Mouse (Mus musculus): ENCODE measurements around the gene Noxa1.

Gene Noxa1

GRCm38 (mm10) chr2:25094785-25095108, 202 bp downstream of the Noxa1 start:
- DNase-seq, result no peak

- no peak for DNase-seq
Measured at GRCm38 (mm10) chr2:25088636-25089035, 6.3 kb downstream of the Noxa1 start.

- DNase-seq, result no peak
Measured at GRCm38 (mm10) chr2:25087842-25088241, 7.1 kb downstream of the Noxa1 start.

DNA sequence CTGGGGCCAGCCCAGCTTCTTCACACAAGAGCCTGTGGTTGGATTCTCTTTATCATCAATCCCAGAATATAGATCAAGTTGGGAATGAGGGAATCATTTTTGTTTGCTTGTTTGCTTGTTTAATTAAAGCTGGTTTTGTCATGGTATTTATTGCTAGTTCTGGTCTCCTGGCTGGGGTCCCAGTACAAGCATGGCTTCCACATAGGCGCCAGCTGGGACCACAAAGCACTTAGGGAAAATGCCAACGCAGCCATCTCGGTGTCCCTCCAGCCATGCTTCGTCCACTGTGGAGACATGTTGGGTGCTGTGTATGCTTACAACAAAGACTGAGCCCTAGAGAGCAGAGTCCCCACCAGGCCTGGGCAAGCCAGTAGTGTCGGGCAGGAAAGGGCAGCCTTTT, 9.4 kb downstream of the Noxa1 start:
- DNase-seq, result no peak

- no peak for DNase-seq
Measured at GRCm38 (mm10) chr2:25083697-25084096, 11.3 kb downstream of the Noxa1 start.

- no peak for DNase-seq
Measured at GRCm38 (mm10) chr2:25080076-25080475, 14.9 kb downstream of the Noxa1 start, which contains the start of gene Entpd8. Gene Entpd8, plus strand, starts transcription at chr2:25080304.

- no peak for DNase-seq
Measured at GRCm38 (mm10) chr2:25078967-25079366, 16.0 kb downstream of the Noxa1 start.

- DNase-seq, result no peak
Measured at GRCm38 (mm10) chr2:25075506-25075905, 19.4 kb downstream of the Noxa1 start.

- DNase-seq, result no peak
Measured at GRCm38 (mm10) chr2:25072398-25072797, 22.6 kb downstream of the Noxa1 start.

GRCm38 (mm10) chr2:25069537-25069936, 25.4 kb downstream of the Noxa1 start:
- DNase-seq, result no peak

DNA sequence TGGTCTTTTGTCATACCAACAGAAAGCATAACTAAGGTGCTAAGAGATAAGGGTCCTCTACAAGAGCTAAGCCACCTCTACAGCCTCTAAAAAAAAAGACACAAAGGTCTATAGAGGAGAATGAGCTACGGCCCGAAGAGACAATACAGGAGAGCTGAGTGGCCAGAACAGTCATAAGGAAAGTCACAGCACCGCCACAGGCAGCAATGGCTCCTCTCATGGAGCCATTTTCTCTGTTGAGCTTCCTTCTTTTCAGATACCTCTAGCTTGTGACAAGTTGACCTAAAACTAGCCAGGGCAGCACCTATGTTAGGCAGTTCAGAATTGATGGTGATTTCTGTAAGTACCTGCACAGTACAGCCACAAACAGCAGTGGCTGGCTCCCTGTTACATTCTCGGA, 28.4 kb downstream of the Noxa1 start:
- DNase-seq, result no peak

DNA sequence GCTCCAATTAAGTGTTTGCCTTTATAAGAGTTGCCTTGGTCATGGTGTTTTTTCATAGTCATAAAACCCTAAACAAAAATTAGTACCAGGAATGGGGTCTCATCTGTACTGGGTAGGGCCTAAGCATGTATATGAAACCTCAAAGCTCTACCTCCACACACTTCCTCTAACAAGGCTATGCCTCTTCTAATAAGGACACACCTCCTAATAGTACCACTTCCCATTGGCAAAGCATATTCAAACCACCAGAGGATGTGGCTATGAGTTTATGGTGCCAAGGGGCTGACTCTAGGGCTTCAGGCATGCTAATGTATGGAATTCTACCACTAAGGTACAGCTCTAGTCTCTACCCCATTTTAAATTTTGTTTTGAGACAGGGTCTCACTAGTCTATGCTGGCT, 29.4 kb downstream of the Noxa1 start:
- no peak for DNase-seq

DNA sequence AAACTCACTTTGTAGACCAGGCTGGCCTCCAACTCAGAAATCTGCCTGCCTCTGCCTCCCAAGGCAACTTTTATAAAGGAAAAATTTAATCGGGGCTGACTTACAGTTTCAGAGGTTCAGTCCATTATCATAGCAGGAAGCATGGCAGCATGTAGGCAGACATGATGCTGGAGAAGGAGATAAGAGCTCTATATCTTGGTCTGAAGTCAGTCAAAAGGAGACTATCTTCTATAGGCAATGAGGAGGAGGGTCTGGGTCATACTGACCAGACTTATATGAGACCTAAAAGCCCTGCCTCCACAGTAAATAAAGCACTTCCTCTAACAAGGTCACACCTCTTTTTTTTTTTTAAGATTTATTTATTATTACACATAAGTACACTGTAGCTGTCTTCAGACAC, 30.7 kb downstream of the Noxa1 start:
- no peak for DNase-seq

GRCm38 (mm10) chr2:25063523-25063922, 31.4 kb downstream of the Noxa1 start:
- no peak for DNase-seq

- no peak for DNase-seq
Measured at GRCm38 (mm10) chr2:25058926-25059325, 36.0 kb downstream of the Noxa1 start.

DNA sequence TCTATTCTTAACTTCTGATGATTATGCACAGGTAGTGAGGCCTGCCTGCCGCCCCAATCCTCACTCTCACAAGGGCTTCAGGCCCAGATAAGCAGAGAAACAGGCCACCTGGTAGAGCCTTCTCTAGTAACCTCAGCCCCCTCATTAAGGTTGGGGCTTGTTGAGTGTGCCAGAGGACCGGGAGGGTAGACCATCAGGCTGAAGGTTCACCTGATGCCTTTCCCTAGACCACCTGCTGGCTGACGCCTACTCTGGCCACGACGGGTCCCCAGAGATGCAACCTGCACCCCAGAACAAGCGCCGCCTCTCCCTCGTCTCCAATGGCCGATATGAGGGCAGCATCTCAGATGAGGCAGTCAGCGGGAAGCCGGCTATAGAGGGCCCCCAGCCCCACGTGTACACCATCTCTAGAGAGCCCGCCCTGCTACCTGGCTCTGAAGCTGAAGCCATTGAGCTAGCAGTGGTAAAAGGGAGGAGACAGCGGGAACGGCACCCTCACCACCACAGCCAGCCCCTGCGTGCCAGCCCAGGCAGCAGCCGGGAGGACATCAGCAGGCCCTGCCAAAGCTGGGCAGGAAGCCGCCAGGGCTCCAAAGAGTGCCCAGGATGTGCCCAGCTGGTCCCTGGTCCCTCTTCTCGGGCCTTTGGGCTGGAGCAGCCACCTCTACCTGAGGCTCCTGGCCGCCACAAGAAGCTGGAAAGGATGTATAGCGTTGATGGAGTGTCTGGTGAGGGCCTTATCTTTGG, 39.4 kb downstream of the Noxa1 start:
- no peak for DNase-seq

DNA sequence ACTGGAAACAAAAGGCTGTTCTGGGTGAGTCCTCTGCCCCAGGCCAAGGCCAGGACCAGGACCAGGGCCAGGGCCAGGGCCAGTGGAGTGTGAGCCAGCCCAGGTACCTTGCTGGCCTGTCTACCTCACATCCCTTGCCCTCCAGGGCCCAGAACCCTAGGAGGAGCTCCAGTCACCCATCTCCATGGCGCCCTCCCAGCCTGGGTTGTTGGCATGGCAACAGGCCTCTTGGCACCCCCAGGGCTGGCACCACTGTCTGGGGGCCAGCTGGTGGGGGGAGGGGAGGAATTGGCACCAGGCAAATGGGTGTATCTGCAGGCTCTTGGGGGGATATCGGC, 39.9 kb downstream of the Noxa1 start:
- no peak for DNase-seq

- peak; percentile 88 for DNase-seq
Measured at GRCm38 (mm10) chr2:25054221-25055067, 40.5 kb downstream of the Noxa1 start, which contains the start of gene Nsmf. Gene Nsmf, plus strand, starts transcription at chr2:25054355.

GRCm38 (mm10) chr2:25053101-25053500, 41.8 kb downstream of the Noxa1 start:
- DNase-seq, result no peak

DNA sequence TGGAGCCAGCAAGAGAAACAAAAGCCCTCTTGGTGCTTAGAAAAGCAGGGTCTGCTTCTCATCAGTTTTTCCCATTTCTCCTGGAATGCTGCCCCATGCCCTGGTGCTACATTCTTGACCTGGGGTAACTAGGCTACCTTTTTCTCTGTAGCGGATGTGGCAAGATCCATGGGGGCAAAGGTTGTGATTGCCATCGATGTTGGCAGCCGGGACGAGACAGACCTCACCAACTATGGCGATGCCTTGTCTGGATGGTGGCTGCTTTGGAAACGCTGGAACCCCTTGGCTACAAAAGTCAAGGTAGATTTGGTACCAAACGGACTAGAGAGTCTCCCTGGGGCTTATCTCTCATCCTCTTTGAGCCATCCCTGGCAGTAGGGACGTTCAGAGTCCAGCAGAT, 43.5 kb downstream of the Noxa1 start:
- DNase-seq, result no peak

DNA sequence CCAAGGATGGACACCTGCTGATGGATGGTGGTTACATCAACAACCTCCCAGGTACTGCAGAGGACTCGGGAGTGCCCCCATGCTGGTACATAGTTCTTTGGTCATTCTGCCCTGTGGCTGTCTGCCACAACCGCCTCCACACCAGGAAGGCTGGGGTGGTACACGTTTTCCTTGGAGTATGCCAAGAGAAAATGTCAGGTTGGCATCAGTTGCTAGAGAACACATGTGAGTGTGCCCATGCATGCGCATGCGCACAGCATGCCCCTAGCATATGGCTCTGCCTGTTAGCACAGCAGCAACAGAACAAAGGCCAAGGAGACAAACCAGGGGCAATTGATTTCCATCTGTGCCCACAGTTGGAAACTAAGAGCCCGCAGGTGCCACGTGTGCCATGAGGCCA, 44.0 kb downstream of the Noxa1 start:
- DNase-seq, result no peak

DNA sequence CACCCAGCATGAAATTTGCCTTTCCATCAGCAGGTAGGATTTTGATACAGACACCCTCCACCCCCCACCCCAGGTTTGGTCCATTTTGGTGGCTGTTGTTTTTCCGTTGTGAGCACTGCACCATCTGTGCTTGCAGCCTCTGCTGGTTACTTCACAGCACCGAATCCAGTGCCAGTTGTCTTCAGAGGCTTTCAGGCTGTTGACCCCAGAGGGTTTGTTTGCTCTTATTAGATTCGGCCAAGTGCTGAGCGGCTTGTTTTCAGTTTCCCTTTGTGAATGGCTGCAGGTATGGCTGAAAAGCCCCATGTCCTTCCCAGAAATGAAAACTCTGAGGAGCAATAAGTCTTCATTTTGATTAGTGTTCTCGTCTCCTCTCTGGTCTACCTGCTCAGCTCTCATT, 54.9 kb downstream of the Noxa1 start:
- DNase-seq, result no peak
